Comparison of ENCODE assay signal across 8 mouse cellular contexts in the genomic region with DNA sequence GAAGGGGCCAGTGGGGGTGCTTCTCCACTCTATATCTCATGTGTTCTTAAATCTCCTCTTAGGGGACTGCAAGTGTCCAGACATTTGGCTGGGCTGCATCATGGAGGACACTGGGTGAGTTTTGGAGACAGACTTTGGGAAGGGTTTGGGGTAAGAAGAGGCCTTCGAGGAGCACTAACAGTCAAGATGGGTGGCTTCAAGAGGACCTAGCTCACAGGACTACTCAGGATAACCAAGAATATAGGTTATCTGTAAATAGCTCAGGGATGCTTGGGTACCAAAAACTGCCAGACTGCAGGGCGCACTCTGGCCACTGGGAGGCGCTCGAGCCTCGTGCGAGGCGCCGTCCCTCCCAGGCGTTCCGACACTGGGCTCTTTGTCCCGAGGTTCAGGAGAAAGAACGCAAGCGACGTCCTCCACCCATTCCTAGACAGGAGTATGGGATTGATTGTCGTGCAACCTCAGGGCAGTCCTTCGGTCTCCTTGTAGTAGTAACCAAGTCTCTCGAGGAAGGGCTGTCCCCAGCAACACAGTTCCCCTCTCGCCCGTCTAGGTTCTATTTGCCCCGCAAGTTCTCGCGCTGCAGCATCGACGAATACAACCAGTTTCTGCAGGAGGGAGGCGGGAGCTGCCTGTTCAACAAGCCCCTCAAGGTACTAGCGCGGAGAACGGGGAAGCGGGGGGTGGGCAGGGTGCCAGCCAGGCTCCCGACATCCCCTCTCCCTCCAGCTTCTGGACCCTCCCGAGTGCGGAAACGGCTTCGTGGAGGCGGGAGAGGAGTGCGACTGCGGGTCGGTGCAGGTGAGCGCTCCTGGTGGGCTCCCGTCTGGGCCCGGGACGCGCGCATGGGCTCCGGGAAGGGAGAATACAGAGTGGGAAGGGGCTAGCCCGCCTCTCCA. TPM values are rescaled to one million over a fixed set of nuclear protein-coding genes. Genes with fewer than 3 reads are reported as not detected.
DNase-seq lines count a peak whose midpoint lies in the region; ATAC-seq lines count a peak whose summit lies in the region.

No protein-coding gene starts in this region.

- WGBS in hindbrain, embryonic 16.5 days, result under 1% methylated on average over 46 of the region's 46 CpGs

- H3K27me3 ChIP-seq in hindbrain, embryonic 16.5 days (replicated peaks; ENCODE audit: control insufficient read depth, insufficient read depth, low read length), result no peaks in the 10 kb centered on the region

- H3K4me1 ChIP-seq in hindbrain, embryonic 16.5 days (ENCODE audit: control insufficient read depth, insufficient read depth, low read depth, low read length), result peaks cover 28% of the 10 kb centered on the region

- peak; percentile 85 for DNase-seq in adipocyte (ENCODE audit: low spot score)
- DNase-seq in cerebellum, postnatal 4 days (ENCODE audit: low spot score in 2 of 2), result peak; percentile 89 to 97
- peak; percentile 86 for DNase-seq in gastrocnemius, adult 18-20 months (ENCODE audit: low spot score)
- peak; percentile 87 to 89 for DNase-seq in left cerebral cortex, adult 18-20 months (ENCODE audit: low spot score in 2 of 2)
- DNase-seq in right cerebral cortex, postnatal 10 days (ENCODE audit: low spot score in 2 of 2), result peak; percentile 89 to 91
- peak; percentile 75 for DNase-seq in yolk sac, embryonic 10.5 days (ENCODE audit: low spot score)

- H3K4me2 ChIP-seq in hindbrain, embryonic 16.5 days (ENCODE audit: low read length), result peak overlapping the region; percentile 78

- peak overlapping the region; percentile 84 for H3K9ac ChIP-seq in hindbrain, embryonic 16.5 days (ENCODE audit: low read depth, low read length)

- no peaks in the 10 kb centered on the region for H3K9me3 ChIP-seq in hindbrain, embryonic 16.5 days (ENCODE audit: control insufficient read depth, low read length)

- peaks cover 9% of the 10 kb centered on the region; the same call in 1 of the 2 replicates for H3K36me3 ChIP-seq in hindbrain, embryonic 16.5 days (ENCODE audit: control insufficient read depth, insufficient read depth, low read length)

- ATAC-seq in hindbrain, embryonic 16.5 days, result peak; percentile 50
- ATAC-seq in megakaryocyte, adult 5-6 weeks (ENCODE audit: poor library complexity, severe bottlenecking), result peak; percentile 81

- H3K4me3 ChIP-seq in hindbrain, embryonic 16.5 days (ENCODE audit: low read length), result peak overlapping the region; percentile 51

- H3K27ac ChIP-seq in hindbrain, embryonic 16.5 days (ENCODE audit: low read depth, low read length), result peak overlapping the region; percentile 86

RNA-seq across cellular contexts. Expression of a gene that starts 12.7 kb away (rescaled TPM):
- under 1 TPM; 0.31 to 0.41 TPM for total RNA-seq in gastrocnemius, adult 18-20 months (2021)
- 23.6 and 27.7 TPM in 2 replicates for polyA plus RNA-seq in hindbrain, embryonic 16.5 days (2015; fragmentation: Nextera tagmentation; extraction: Ambion mirVana)
- total RNA-seq in left cerebral cortex, adult 18-20 months (2021), result 100 to 1,000 TPM; 125 to 129 TPM
- 0.54 and 0.62 TPM in 2 replicates for total RNA-seq in megakaryocyte, adult 5-6 weeks (2015)
- 0.81 TPM in 1 of 2 replicates, not detected in the other for total RNA-seq in megakaryocyte, adult 5-6 weeks (2017)

RNA-seq across cellular contexts. Expression of a gene that starts 45.5 kb away (rescaled TPM):
- 1 to 10 TPM; 3.7 to 4.6 TPM for total RNA-seq in gastrocnemius, adult 18-20 months (2021)
- polyA plus RNA-seq in hindbrain, embryonic 16.5 days (2015; fragmentation: Nextera tagmentation; extraction: Ambion mirVana), result 27.6 and 29.8 TPM in 2 replicates
- total RNA-seq in left cerebral cortex, adult 18-20 months (2021), result 1 to 10 TPM; 3.2 to 4.8 TPM
- 0.11 TPM in 2 replicates for total RNA-seq in megakaryocyte, adult 5-6 weeks (2015)
- 0.40 and 0.89 TPM in 2 replicates for total RNA-seq in megakaryocyte, adult 5-6 weeks (2017)

Comparison
In these comparisons a context has a peak if more than half of its experiments do, and no peak if none do; other contexts are left out.
1. Peak in every context shown above with its lines: DNase-seq, ATAC-seq, H3K4me3 ChIP-seq and H3K27ac ChIP-seq.
2. RNA of a gene that starts 12.7 kb away (total RNA-seq): 125 to 129 TPM in left cerebral cortex, adult 18-20 months; 0.54 to 0.81 TPM in megakaryocyte, adult 5-6 weeks and 0.31 to 0.41 TPM in gastrocnemius, adult 18-20 months; every median in the first group is over 10 times any median in the second.